Mouse (Mus musculus): ENCODE measurements around the gene Gm45785. TPM values are rescaled to one million over a fixed set of nuclear protein-coding genes. Genes with fewer than 3 reads are reported as not detected.

Gene Gm45785
- polyA plus RNA-seq, 1 experiment = not detected

GRCm38 (mm10) chr7:140858746-140859145 lies 2.6 kb upstream of the Gm45785 start:
- Histone ChIP-seq H3K4me3 (ENCODE audit: insufficient read depth, low read length) (peak overlapping the region; percentile 86), H3K27ac (ENCODE audit: insufficient read depth, low read depth, low read length) (no peak overlapping the region), H3K4me1 (ENCODE audit: control insufficient read depth, insufficient read depth, low read length) (peaks cover 12% of the 10 kb centered on the region; the same call in 1 of the 2 replicates)
- TF ChIP-seq CTCF (IDR thresholded peaks at IDR 0.05; ENCODE audit: low read depth, low read length) (no peak), POLR2A (IDR thresholded peaks at IDR 0.05; ENCODE audit: borderline replicate concordance, low read depth, low read length) (no peak)

- H3K4me3 ChIP-seq (ENCODE audit: insufficient read depth, low read length) = peak within 1 kb of the TSS; percentile 86
- H3K27ac ChIP-seq (ENCODE audit: insufficient read depth, low read depth, low read length) = peak within 1 kb of the TSS; percentile 83
- peaks cover 12% of the 10 kb centered on the region; the same call in 1 of the 2 replicates for H3K4me1 ChIP-seq (ENCODE audit: control insufficient read depth, insufficient read depth, low read length)
- TF ChIP-seq CTCF (IDR thresholded peaks at IDR 0.05; ENCODE audit: low read depth, low read length) (no peak), POLR2A (IDR thresholded peaks at IDR 0.05; ENCODE audit: borderline replicate concordance, low read depth, low read length) (no peak)
Observed at GRCm38 (mm10) chr7:140857550-140858505, 1.7 kb upstream of the Gm45785 start, which contains the start of gene Bet1l. Gene Bet1l, minus strand, starts transcription at chr7:140857577.

GRCm38 (mm10) chr7:140856785-140857549 lies 836 bp upstream of the Gm45785 start, which contains the start of gene Ric8a:
Gene Ric8a, plus strand, starts transcription at chr7:140856957.
- peaks cover 12% of the 10 kb centered on the region; the same call in 1 of the 2 replicates for H3K4me1 ChIP-seq (ENCODE audit: control insufficient read depth, insufficient read depth, low read length)
- H3K27ac ChIP-seq (ENCODE audit: insufficient read depth, low read depth, low read length) = peak within 1 kb of the TSS; percentile 83
- peak within 1 kb of the TSS; percentile 86 for H3K4me3 ChIP-seq (ENCODE audit: insufficient read depth, low read length)
- TF ChIP-seq CTCF (IDR thresholded peaks at IDR 0.05; ENCODE audit: low read depth, low read length) (no peak), POLR2A (IDR thresholded peaks at IDR 0.05; ENCODE audit: borderline replicate concordance, low read depth, low read length) (no peak)

GRCm38 (mm10) chr7:140855181-140855580 lies 950 bp downstream of the Gm45785 start:
- no peak overlapping the region for H3K27ac ChIP-seq (ENCODE audit: insufficient read depth, low read depth, low read length)
- H3K4me1 ChIP-seq (ENCODE audit: control insufficient read depth, insufficient read depth, low read length) = peaks cover 12% of the 10 kb centered on the region; the same call in 1 of the 2 replicates
- peak overlapping the region; percentile 86 for H3K4me3 ChIP-seq (ENCODE audit: insufficient read depth, low read length)
- TF ChIP-seq CTCF (IDR thresholded peaks at IDR 0.05; ENCODE audit: low read depth, low read length) = no peak
- TF ChIP-seq POLR2A (IDR thresholded peaks at IDR 0.05; ENCODE audit: borderline replicate concordance, low read depth, low read length) = no peak

GRCm38 (mm10) chr7:140854483-140854882 lies 1.6 kb downstream of the Gm45785 start:
- TF ChIP-seq POLR2A (IDR thresholded peaks at IDR 0.05; ENCODE audit: borderline replicate concordance, low read depth, low read length) = no peak
- no peak for TF ChIP-seq CTCF (IDR thresholded peaks at IDR 0.05; ENCODE audit: low read depth, low read length)
- H3K4me3 ChIP-seq (ENCODE audit: insufficient read depth, low read length) = no peak overlapping the region
- H3K4me1 ChIP-seq (ENCODE audit: control insufficient read depth, insufficient read depth, low read length) = peaks cover 12% of the 10 kb centered on the region; the same call in 1 of the 2 replicates
- H3K27ac ChIP-seq (ENCODE audit: insufficient read depth, low read depth, low read length) = no peak overlapping the region

- Histone ChIP-seq H3K4me3 (ENCODE audit: insufficient read depth, low read length) (no peak overlapping the region), H3K4me1 (ENCODE audit: control insufficient read depth, insufficient read depth, low read length) (peaks cover 6% of the 10 kb centered on the region; the same call in 1 of the 2 replicates), H3K27ac (ENCODE audit: insufficient read depth, low read depth, low read length) (no peak overlapping the region)
- TF ChIP-seq POLR2A (IDR thresholded peaks at IDR 0.05; ENCODE audit: borderline replicate concordance, low read depth, low read length) (no peak), CTCF (IDR thresholded peaks at IDR 0.05; ENCODE audit: low read depth, low read length) (no peak)
Observed at GRCm38 (mm10) chr7:140853386-140853785, 2.7 kb downstream of the Gm45785 start.

- TF ChIP-seq CTCF (IDR thresholded peaks at IDR 0.05; ENCODE audit: low read depth, low read length) (no peak), POLR2A (IDR thresholded peaks at IDR 0.05; ENCODE audit: borderline replicate concordance, low read depth, low read length) (no peak)
- Histone ChIP-seq H3K27ac (ENCODE audit: insufficient read depth, low read depth, low read length) (no peak overlapping the region), H3K4me1 (ENCODE audit: control insufficient read depth, insufficient read depth, low read length) (peaks cover 5% of the 10 kb centered on the region; the same call in 1 of the 2 replicates), H3K4me3 (ENCODE audit: insufficient read depth, low read length) (no peak overlapping the region)
Observed at GRCm38 (mm10) chr7:140851916-140852315, 4.2 kb downstream of the Gm45785 start.

- Histone ChIP-seq H3K4me3 (ENCODE audit: insufficient read depth, low read length) (no peak overlapping the region), H3K4me1 (ENCODE audit: control insufficient read depth, insufficient read depth, low read length) (no peaks in the 10 kb centered on the region), H3K27ac (ENCODE audit: insufficient read depth, low read depth, low read length) (no peak overlapping the region)
- TF ChIP-seq POLR2A (IDR thresholded peaks at IDR 0.05; ENCODE audit: borderline replicate concordance, low read depth, low read length) = no peak
- no peak for TF ChIP-seq CTCF (IDR thresholded peaks at IDR 0.05; ENCODE audit: low read depth, low read length)
Observed at GRCm38 (mm10) chr7:140848591-140848990, 7.5 kb downstream of the Gm45785 start.

GRCm38 (mm10) chr7:140847755-140848580 lies 8.2 kb downstream of the Gm45785 start, which contains the start of gene Odf3:
Gene Odf3, plus strand, starts transcription at chr7:140847805.
- H3K4me3 ChIP-seq (ENCODE audit: insufficient read depth, low read length) = no peak within 1 kb of the TSS
- H3K27ac ChIP-seq (ENCODE audit: insufficient read depth, low read depth, low read length) = no peak within 1 kb of the TSS
- TF ChIP-seq POLR2A (IDR thresholded peaks at IDR 0.05; ENCODE audit: borderline replicate concordance, low read depth, low read length) (no peak), CTCF (IDR thresholded peaks at IDR 0.05; ENCODE audit: low read depth, low read length) (no peak)
- H3K4me1 ChIP-seq (ENCODE audit: control insufficient read depth, insufficient read depth, low read length) = no peaks in the 10 kb centered on the region
